Comparison of ENCODE assay signal across 8 mouse cellular contexts in genomic region chr2:110210508-110211496, GRCm38 (mm10).
A peak's percentile ranks its signal among the peaks of the same experiment; 100 is the strongest.
DNase-seq lines count a peak whose midpoint lies in the region; ATAC-seq lines count a peak whose summit lies in the region.

No protein-coding gene starts in this region.

- H3K4me1 ChIP-seq in embryonic facial prominence, embryonic 13.5 days: no peaks in the 10 kb centered on the region; the same call in 1 of the 2 replicates
- no peaks in the 10 kb centered on the region for H3K4me1 ChIP-seq in embryonic facial prominence, embryonic 10.5 days
- peaks cover 4% of the 10 kb centered on the region; the same call in 1 of the 2 replicates for H3K4me1 ChIP-seq in neural tube, embryonic 15.5 days
- no peaks in the 10 kb centered on the region for H3K4me1 ChIP-seq in midbrain, embryonic 11.5 days (ENCODE audit: control insufficient read depth, insufficient read depth, low read length)

- no peaks in the 10 kb centered on the region for H3K27me3 ChIP-seq in embryonic facial prominence, embryonic 13.5 days
- H3K27me3 ChIP-seq in embryonic facial prominence, embryonic 10.5 days (replicated peaks; ENCODE audit: low read depth, poor library complexity, severe bottlenecking): no peaks in the 10 kb centered on the region
- H3K27me3 ChIP-seq in neural tube, embryonic 15.5 days (replicated peaks): 0 out of 2 replicates have a peak, but pooled peaks cover 3% of the 10 kb centered on the region
- H3K27me3 ChIP-seq in midbrain, embryonic 11.5 days (ENCODE audit: control insufficient read depth, insufficient read depth, low read length): no peaks in the 10 kb centered on the region

- no peaks in the 10 kb centered on the region for H3K9me3 ChIP-seq in embryonic facial prominence, embryonic 13.5 days
- no peaks in the 10 kb centered on the region for H3K9me3 ChIP-seq in embryonic facial prominence, embryonic 10.5 days
- H3K9me3 ChIP-seq in neural tube, embryonic 15.5 days (replicated peaks): no peaks in the 10 kb centered on the region
- no peaks in the 10 kb centered on the region for H3K9me3 ChIP-seq in midbrain, embryonic 11.5 days (ENCODE audit: control insufficient read depth, low read length)

- no peak overlapping the region for H3K4me2 ChIP-seq in embryonic facial prominence, embryonic 13.5 days
- no peak overlapping the region for H3K4me2 ChIP-seq in neural tube, embryonic 15.5 days
- H3K4me2 ChIP-seq in midbrain, embryonic 11.5 days: no peak overlapping the region

- no peaks in the 10 kb centered on the region for H3K36me3 ChIP-seq in embryonic facial prominence, embryonic 13.5 days
- no peaks in the 10 kb centered on the region for H3K36me3 ChIP-seq in embryonic facial prominence, embryonic 10.5 days (replicated peaks)
- H3K36me3 ChIP-seq in neural tube, embryonic 15.5 days: no peaks in the 10 kb centered on the region
- H3K36me3 ChIP-seq in midbrain, embryonic 11.5 days (ENCODE audit: control insufficient read depth, insufficient read depth, low read length): no peaks in the 10 kb centered on the region

- no peak for ATAC-seq in embryonic facial prominence, embryonic 13.5 days (ENCODE audit: insufficient number of reproducible peaks, insufficient read depth, low FRiP score, low TSS enrichment, low read depth)
- peak; percentile 76 for ATAC-seq in neural tube, embryonic 15.5 days (ENCODE audit: low FRiP score)
- ATAC-seq in midbrain, embryonic 11.5 days (ENCODE audit: low FRiP score): no peak

- H3K27ac ChIP-seq in embryonic facial prominence, embryonic 13.5 days: peak overlapping the region; percentile 29
- no peak overlapping the region for H3K27ac ChIP-seq in embryonic facial prominence, embryonic 10.5 days (replicated peaks)
- H3K27ac ChIP-seq in neural tube, embryonic 15.5 days (replicated peaks): peak overlapping the region; percentile 51; the same call in 1 of the 2 replicates
- H3K27ac ChIP-seq in midbrain, embryonic 11.5 days (ENCODE audit: low read depth, low read length): no peak overlapping the region

- H3K4me3 ChIP-seq in embryonic facial prominence, embryonic 13.5 days: no peak overlapping the region
- no peak overlapping the region for H3K4me3 ChIP-seq in embryonic facial prominence, embryonic 10.5 days
- no peak overlapping the region for H3K4me3 ChIP-seq in neural tube, embryonic 15.5 days (replicated peaks)
- H3K4me3 ChIP-seq in midbrain, embryonic 11.5 days (ENCODE audit: low read depth, low read length): no peak overlapping the region

- H3K9ac ChIP-seq in embryonic facial prominence, embryonic 13.5 days: no peak overlapping the region
- no peak overlapping the region for H3K9ac ChIP-seq in neural tube, embryonic 15.5 days (replicated peaks)
- no peak overlapping the region for H3K9ac ChIP-seq in midbrain, embryonic 11.5 days (ENCODE audit: low read length)

- WGBS in embryonic facial prominence, embryonic 13.5 days: 70% methylated on average over 8 of the region's 8 CpGs
- WGBS in embryonic facial prominence, embryonic 10.5 days: 85% methylated on average over 8 of the region's 8 CpGs
- WGBS in neural tube, embryonic 15.5 days: 72% methylated on average over 8 of the region's 8 CpGs
- 90% methylated on average over 8 of the region's 8 CpGs for WGBS in midbrain, embryonic 11.5 days

- DNase-seq in embryonic facial prominence, embryonic 10.5 days (ENCODE audit: low spot score): no peak
- peak; percentile 29 for DNase-seq in right cerebral cortex, adult 18-20 months
- no peak for DNase-seq in right cerebral cortex, postnatal 14 days
- DNase-seq in kidney, postnatal 14 days: peak; percentile 44
- no peak for DNase-seq in adrenal gland, postnatal 4 days (ENCODE audit: low spot score in 2 of 2)
- DNase-seq in midbrain, embryonic 11.5 days (ENCODE audit: low spot score, missing footprints): no peak

Comparison
In these comparisons a context has a peak if more than half of its experiments do, and no peak if none do; other contexts are left out.
1. H3K27ac ChIP-seq: peak in embryonic facial prominence, embryonic 13.5 days (single experiment) and neural tube, embryonic 15.5 days (single experiment); none in embryonic facial prominence, embryonic 10.5 days (single experiment) and midbrain, embryonic 11.5 days (single experiment).
2. DNase-seq: peak in right cerebral cortex, adult 18-20 months (single experiment) and kidney, postnatal 14 days (single experiment); none in embryonic facial prominence, embryonic 10.5 days (single experiment), right cerebral cortex, postnatal 14 days (single experiment), adrenal gland, postnatal 4 days (0 of 2) and midbrain, embryonic 11.5 days (single experiment).